Mouse (Mus musculus): ENCODE results near the gene Rep15. TPM values are rescaled to one million over a fixed set of nuclear protein-coding genes. Genes with fewer than 3 reads are reported as not detected.

Gene Rep15
- polyA plus RNA-seq, 1 experiment from 2014 or later = 0.62 TPM

DNA sequence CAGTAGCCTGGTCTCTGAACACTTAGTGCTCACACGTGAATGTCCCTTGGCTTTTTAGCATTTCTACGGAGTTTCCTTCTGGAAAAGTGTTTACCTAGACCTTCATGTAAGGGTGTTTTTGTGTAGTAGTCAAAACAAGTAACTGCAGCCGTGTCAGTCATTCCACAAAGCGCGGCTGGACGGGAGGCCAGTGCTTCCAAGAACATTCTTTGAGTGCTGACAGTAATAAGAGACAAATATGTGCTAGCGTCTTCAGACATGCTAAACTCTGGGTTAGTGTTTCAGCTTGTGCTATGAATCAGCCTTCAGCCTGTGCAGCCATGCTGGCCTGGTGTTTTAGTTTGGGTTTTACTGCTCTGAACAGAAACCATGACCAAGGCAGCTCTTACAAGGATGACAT, 30.3 kb downstream of the Rep15 start:
- peaks cover 2% of the 10 kb centered on the region for H3K36me3 ChIP-seq (ENCODE audit: control insufficient read depth, insufficient read depth, low read length)
- no peak overlapping the region for H3K9ac ChIP-seq (ENCODE audit: low read length)
- H3K9me3 ChIP-seq (ENCODE audit: control insufficient read depth, low read length) = no peaks in the 10 kb centered on the region
- DNase-seq (ENCODE audit: low spot score) = no peak
- no peak overlapping the region for H3K4me2 ChIP-seq (ENCODE audit: low read depth)
- no peaks in the 10 kb centered on the region for H3K27me3 ChIP-seq (ENCODE audit: control insufficient read depth, insufficient read depth, low read length)
- no peak overlapping the region for H3K27ac ChIP-seq (ENCODE audit: low read depth, low read length)
- ATAC-seq (ENCODE audit: insufficient read depth, low FRiP score, low TSS enrichment) = no peak
- WGBS = 91% methylated on average over 7 of the region's 7 CpGs
- H3K4me3 ChIP-seq (ENCODE audit: low read depth, low read length) = no peak overlapping the region
- no peaks in the 10 kb centered on the region for H3K4me1 ChIP-seq (ENCODE audit: control insufficient read depth, insufficient read depth, low read length)

DNA sequence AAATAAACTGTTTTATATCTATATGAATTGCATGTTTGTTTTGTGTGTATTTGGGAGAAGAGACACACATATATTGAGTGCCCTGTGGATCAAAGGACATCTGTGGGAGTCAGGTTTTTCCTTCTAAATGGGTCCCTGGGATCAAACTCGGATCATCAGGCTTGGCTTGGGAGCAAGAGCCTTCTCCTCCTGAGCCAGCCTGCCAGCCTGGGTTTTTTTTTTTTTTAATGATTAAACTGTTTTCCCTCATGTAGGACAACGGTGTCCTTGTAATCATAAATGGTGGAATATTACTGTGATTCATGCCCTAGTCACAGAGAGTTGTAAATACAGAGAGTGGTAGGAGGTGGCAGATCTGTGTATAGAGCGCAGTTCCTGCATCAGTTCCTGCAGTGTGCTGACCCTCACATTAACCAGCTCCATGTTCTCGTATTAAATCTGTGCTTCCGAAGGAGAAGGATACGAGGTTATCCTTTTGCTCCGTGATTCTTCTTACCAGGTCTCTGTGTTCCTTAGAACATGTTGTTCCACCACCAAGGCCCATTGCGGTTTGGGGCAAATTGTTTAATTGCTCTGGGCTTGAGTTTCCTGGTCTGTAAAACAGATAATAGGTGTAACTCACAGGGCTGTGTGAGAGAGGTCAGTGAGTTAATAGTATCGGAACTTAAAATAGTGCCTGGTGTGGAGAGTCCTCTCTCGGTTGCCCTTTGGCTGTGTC, 32.0 kb downstream of the Rep15 start:
- ATAC-seq (ENCODE audit: insufficient read depth, low FRiP score, low TSS enrichment) (no peak), DNase-seq (ENCODE audit: low spot score) (no peak)
- no peaks in the 10 kb centered on the region for H3K4me1 ChIP-seq (ENCODE audit: control insufficient read depth, insufficient read depth, low read length)
- no peak overlapping the region for H3K27ac ChIP-seq (ENCODE audit: low read depth, low read length)
- H3K9me3 ChIP-seq (ENCODE audit: control insufficient read depth, low read length) = no peaks in the 10 kb centered on the region
- no peaks in the 10 kb centered on the region for H3K27me3 ChIP-seq (ENCODE audit: control insufficient read depth, insufficient read depth, low read length)
- H3K4me2 ChIP-seq (ENCODE audit: low read depth) = no peak overlapping the region
- 70% methylated on average over 10 of the region's 10 CpGs for WGBS
- H3K36me3 ChIP-seq (ENCODE audit: control insufficient read depth, insufficient read depth, low read length) = peaks cover 2% of the 10 kb centered on the region
- H3K9ac ChIP-seq (ENCODE audit: low read length) = no peak overlapping the region
- no peak overlapping the region for H3K4me3 ChIP-seq (ENCODE audit: low read depth, low read length)

DNA sequence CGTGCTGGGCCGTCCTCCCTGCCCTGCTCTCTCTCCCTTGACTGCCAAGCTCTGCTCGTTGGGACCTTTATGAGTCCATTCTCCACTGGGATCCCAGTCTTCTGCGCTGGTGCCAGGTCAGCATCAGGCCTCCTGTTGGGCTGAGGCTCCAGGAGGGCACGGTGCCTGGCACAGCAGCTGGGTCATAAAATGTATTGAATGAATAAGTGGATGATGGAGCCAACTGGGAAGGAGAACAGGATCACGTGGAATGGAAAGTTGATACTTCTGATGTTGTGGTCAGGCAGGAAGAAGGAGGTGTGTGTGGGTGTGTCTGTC, 32.5 kb downstream of the Rep15 start:
- no peak overlapping the region for H3K27ac ChIP-seq (ENCODE audit: low read depth, low read length)
- no peak for ATAC-seq (ENCODE audit: insufficient read depth, low FRiP score, low TSS enrichment)
- H3K9me3 ChIP-seq (ENCODE audit: control insufficient read depth, low read length) = no peaks in the 10 kb centered on the region
- H3K27me3 ChIP-seq (ENCODE audit: control insufficient read depth, insufficient read depth, low read length) = no peaks in the 10 kb centered on the region
- H3K4me2 ChIP-seq (ENCODE audit: low read depth) = no peak overlapping the region
- no peak overlapping the region for H3K9ac ChIP-seq (ENCODE audit: low read length)
- DNase-seq (ENCODE audit: low spot score) = no peak
- H3K36me3 ChIP-seq (ENCODE audit: control insufficient read depth, insufficient read depth, low read length) = peaks cover 2% of the 10 kb centered on the region
- H3K4me3 ChIP-seq (ENCODE audit: low read depth, low read length) = no peak overlapping the region
- 62% methylated on average over 6 of the region's 6 CpGs for WGBS
- H3K4me1 ChIP-seq (ENCODE audit: control insufficient read depth, insufficient read depth, low read length) = no peaks in the 10 kb centered on the region

DNA sequence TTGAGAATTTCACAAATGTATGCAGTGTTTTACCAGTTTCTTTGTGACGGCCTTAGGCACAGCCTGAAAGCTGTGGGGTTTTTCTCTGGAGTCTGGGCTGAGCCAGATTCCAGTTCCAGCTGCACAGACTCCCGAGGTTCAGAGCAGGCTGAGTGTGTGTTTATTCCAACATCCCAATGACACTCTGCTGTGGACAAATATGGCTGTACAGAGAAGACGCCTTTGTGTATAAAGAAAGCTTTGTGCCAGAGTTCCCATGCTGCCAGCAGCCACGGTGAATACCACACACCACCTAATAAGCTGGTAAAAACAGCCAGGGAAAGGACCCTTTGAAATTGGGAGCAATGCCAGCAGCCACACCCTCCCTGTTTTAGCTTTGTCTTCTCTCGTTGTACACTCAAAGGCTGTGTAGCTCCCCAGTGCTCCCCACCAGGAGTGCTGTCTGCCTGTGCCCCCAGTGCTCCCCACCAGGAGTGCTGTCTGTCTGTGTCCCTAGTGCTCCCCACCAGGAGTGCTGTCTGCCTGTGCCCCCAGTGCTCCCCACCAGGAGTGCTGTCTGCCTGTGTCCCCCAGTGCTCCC, 43.5 kb downstream of the Rep15 start:
- no peaks in the 10 kb centered on the region; the same call in 1 of the 2 replicates for H3K36me3 ChIP-seq (ENCODE audit: control insufficient read depth, insufficient read depth, low read length)
- H3K27ac ChIP-seq (ENCODE audit: low read depth, low read length) = no peak overlapping the region
- WGBS = 70% methylated on average over 5 of the region's 5 CpGs
- no peaks in the 10 kb centered on the region for H3K27me3 ChIP-seq (ENCODE audit: control insufficient read depth, insufficient read depth, low read length)
- no peak overlapping the region for H3K9ac ChIP-seq (ENCODE audit: low read length)
- H3K4me3 ChIP-seq (ENCODE audit: low read depth, low read length) = no peak overlapping the region
- ATAC-seq (ENCODE audit: insufficient read depth, low FRiP score, low TSS enrichment) = no peak
- no peak for DNase-seq (ENCODE audit: low spot score)
- H3K4me2 ChIP-seq (ENCODE audit: low read depth) = no peak overlapping the region
- H3K9me3 ChIP-seq (ENCODE audit: control insufficient read depth, low read length) = no peaks in the 10 kb centered on the region
- H3K4me1 ChIP-seq (ENCODE audit: control insufficient read depth, insufficient read depth, low read length) = no peaks in the 10 kb centered on the region

DNA sequence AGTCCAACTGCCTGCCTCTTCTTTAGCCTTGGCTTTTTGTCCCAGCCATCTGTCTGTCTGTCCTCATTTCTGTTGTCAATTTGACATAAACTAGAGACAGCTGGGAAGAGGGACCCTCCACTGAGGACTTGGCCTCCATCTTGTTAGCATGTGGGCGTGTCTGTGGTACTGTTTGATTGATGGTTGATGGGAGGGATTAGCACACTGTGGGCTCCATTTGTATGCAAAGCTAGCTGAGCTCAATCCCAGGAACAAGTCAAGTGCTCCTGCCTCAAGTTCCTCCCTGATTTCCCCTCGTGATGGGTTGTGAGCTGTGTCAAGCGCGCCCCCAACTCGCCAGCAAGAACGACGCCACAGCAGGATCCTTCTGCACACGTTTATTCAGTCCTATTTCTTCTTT, 44.5 kb downstream of the Rep15 start:
- ATAC-seq (ENCODE audit: insufficient read depth, low FRiP score, low TSS enrichment) (peak; percentile 45; the same call in 1 of the 2 replicates), DNase-seq (ENCODE audit: low spot score) (no peak)
- no peak overlapping the region for H3K4me2 ChIP-seq (ENCODE audit: low read depth)
- no peaks in the 10 kb centered on the region for H3K36me3 ChIP-seq (ENCODE audit: control insufficient read depth, insufficient read depth, low read length)
- no peaks in the 10 kb centered on the region for H3K9me3 ChIP-seq (ENCODE audit: control insufficient read depth, low read length)
- H3K4me1 ChIP-seq (ENCODE audit: control insufficient read depth, insufficient read depth, low read length) = no peaks in the 10 kb centered on the region
- no peaks in the 10 kb centered on the region for H3K27me3 ChIP-seq (ENCODE audit: control insufficient read depth, insufficient read depth, low read length)
- no peak overlapping the region for H3K27ac ChIP-seq (ENCODE audit: low read depth, low read length)
- no peak overlapping the region for H3K4me3 ChIP-seq (ENCODE audit: low read depth, low read length)
- no peak overlapping the region for H3K9ac ChIP-seq (ENCODE audit: low read length)
- WGBS = 84% methylated on average over 8 of the region's 8 CpGs

DNA sequence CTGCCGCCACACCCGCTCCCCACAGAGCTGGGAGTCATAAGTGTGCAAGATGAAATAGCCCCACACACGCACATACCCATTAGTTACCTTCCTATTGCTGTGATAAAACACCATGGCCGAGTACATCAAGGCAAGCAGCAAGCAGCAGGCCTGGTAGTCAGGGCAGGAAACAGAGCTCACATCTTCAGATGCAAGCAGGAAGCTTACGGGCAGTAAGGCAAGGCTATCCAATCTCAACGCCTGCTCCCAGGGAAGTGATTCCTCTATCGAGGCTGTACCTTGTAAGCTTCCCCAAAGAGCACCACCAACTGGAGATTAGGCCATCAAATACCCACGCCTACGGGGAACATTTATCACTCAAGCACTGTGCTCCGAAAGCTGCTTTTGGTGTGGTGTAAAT, 47.5 kb downstream of the Rep15 start:
- WGBS = 88% methylated on average over 10 of the region's 10 CpGs

More for the DNA sequence above, 47.5 kb downstream of the Rep15 start:
- DNase-seq (ENCODE audit: low spot score) (no peak), ATAC-seq (ENCODE audit: insufficient read depth, low FRiP score, low TSS enrichment) (no peak)
- no peaks in the 10 kb centered on the region for H3K4me1 ChIP-seq (ENCODE audit: control insufficient read depth, insufficient read depth, low read length)
- no peak overlapping the region for H3K4me3 ChIP-seq (ENCODE audit: low read depth, low read length)
- H3K9ac ChIP-seq (ENCODE audit: low read length) = no peak overlapping the region
- no peak overlapping the region for H3K4me2 ChIP-seq (ENCODE audit: low read depth)
- no peak overlapping the region for H3K27ac ChIP-seq (ENCODE audit: low read depth, low read length)
- no peaks in the 10 kb centered on the region for H3K27me3 ChIP-seq (ENCODE audit: control insufficient read depth, insufficient read depth, low read length)
- no peaks in the 10 kb centered on the region for H3K9me3 ChIP-seq (ENCODE audit: control insufficient read depth, low read length)
- no peaks in the 10 kb centered on the region for H3K36me3 ChIP-seq (ENCODE audit: control insufficient read depth, insufficient read depth, low read length)

Other genes with a start within 250 kb of the Rep15 start
- gene Arntl2, start 236.5 kb upstream of the Rep15 start, polyA plus RNA-seq (2014; fragmentation: Nextera tagmentation; extraction: Ambion mirVana) = 1.2 and 1.7 TPM in 2 replicates
- gene Smco2, start 182.5 kb upstream of the Rep15 start, polyA plus RNA-seq (2014; fragmentation: Nextera tagmentation; extraction: Ambion mirVana) = not detected in 2 replicates
- gene Ppfibp1, start 144.1 kb upstream of the Rep15 start, polyA plus RNA-seq (2014; fragmentation: Nextera tagmentation; extraction: Ambion mirVana) = 28.7 and 30.5 TPM in 2 replicates
- 0.15 and 0.23 TPM in 2 replicates for gene 1700034J05Rik, start 78.2 kb upstream of the Rep15 start, polyA plus RNA-seq (2014; fragmentation: Nextera tagmentation; extraction: Ambion mirVana)
- 90.0 and 103 TPM in 2 replicates for gene Mrps35, start 10.2 kb downstream of the Rep15 start, polyA plus RNA-seq (2014; fragmentation: Nextera tagmentation; extraction: Ambion mirVana)
- gene Mansc4, start 54.4 kb downstream of the Rep15 start, polyA plus RNA-seq (2014; fragmentation: Nextera tagmentation; extraction: Ambion mirVana) = 0.22 and 0.32 TPM in 2 replicates
- 8.4 and 10.0 TPM in 2 replicates for gene Klhl42, start 58.8 kb downstream of the Rep15 start, polyA plus RNA-seq (2014; fragmentation: Nextera tagmentation; extraction: Ambion mirVana)
- gene Pthlh, start 231.6 kb downstream of the Rep15 start, polyA plus RNA-seq (2014; fragmentation: Nextera tagmentation; extraction: Ambion mirVana) = 1.6 and 1.7 TPM in 2 replicates

All from neural tube, embryonic 11.5 days (tissue).